Mouse (Mus musculus): ENCODE measurements at regions not wholly inside any gene's neighbourhood (a gene's known extent, or its start where the extent isn't known, plus 50 kb on each side); places are given as distances from the start of the nearest gene placed in this dataset.

- DNase-seq (ENCODE audit: low read depth, low spot score), result no peak
These were observed 175.3 kb upstream of the Klf7 start for GRCm38 (mm10) chr1:64297343-64297742.

GRCm38 (mm10) chr1:64295512-64295945, 173.4 kb upstream of the Klf7 start:
- no peak for DNase-seq (ENCODE audit: low read depth, low spot score)

- DNase-seq (ENCODE audit: low read depth, low spot score), result no peak
These were observed 173.0 kb upstream of the Klf7 start for GRCm38 (mm10) chr1:64295051-64295450.

- DNase-seq (ENCODE audit: low read depth, low spot score), result no peak
These were observed 166.8 kb upstream of the Klf7 start for GRCm38 (mm10) chr1:64288812-64289447.

- no peak for DNase-seq (ENCODE audit: low read depth, low spot score)
These were observed 165.0 kb upstream of the Klf7 start for GRCm38 (mm10) chr1:64287068-64287467.

GRCm38 (mm10) chr1:64284656-64285055, 162.6 kb upstream of the Klf7 start:
- no peak for DNase-seq (ENCODE audit: low read depth, low spot score)

GRCm38 (mm10) chr1:64275865-64276264, 153.8 kb upstream of the Klf7 start:
- no peak for DNase-seq (ENCODE audit: low read depth, low spot score)

- DNase-seq (ENCODE audit: low read depth, low spot score), result no peak
These were observed 153.2 kb upstream of the Klf7 start for GRCm38 (mm10) chr1:64275086-64275802.

- DNase-seq (ENCODE audit: low read depth, low spot score), result no peak
These were observed 135.2 kb upstream of the Klf7 start for GRCm38 (mm10) chr1:64257237-64257636.

- DNase-seq (ENCODE audit: low read depth, low spot score), result no peak
These were observed 133.6 kb upstream of the Klf7 start for GRCm38 (mm10) chr1:64255554-64256295.

GRCm38 (mm10) chr1:64254673-64255072, 132.6 kb upstream of the Klf7 start:
- DNase-seq (ENCODE audit: low read depth, low spot score), result no peak

- no peak for DNase-seq (ENCODE audit: low read depth, low spot score)
These were observed 131.9 kb upstream of the Klf7 start for GRCm38 (mm10) chr1:64253996-64254395.

- no peak for DNase-seq (ENCODE audit: low read depth, low spot score)
These were observed 120.3 kb upstream of the Klf7 start for GRCm38 (mm10) chr1:64242401-64242800.

- DNase-seq (ENCODE audit: low read depth, low spot score), result no peak
These were observed 107.6 kb upstream of the Klf7 start for GRCm38 (mm10) chr1:64229654-64230053.

- peak; percentile 71 for DNase-seq (ENCODE audit: low read depth, low spot score)
These were observed 104.2 kb upstream of the Klf7 start for GRCm38 (mm10) chr1:64226001-64226918.

- DNase-seq (ENCODE audit: low read depth, low spot score), result no peak
These were observed 102.0 kb upstream of the Klf7 start for GRCm38 (mm10) chr1:64223779-64224687.

GRCm38 (mm10) chr1:64222475-64222874, 100.4 kb upstream of the Klf7 start:
- no peak for DNase-seq (ENCODE audit: low read depth, low spot score)

GRCm38 (mm10) chr1:64220486-64220885, 98.4 kb upstream of the Klf7 start:
- DNase-seq (ENCODE audit: low read depth, low spot score), result no peak

- DNase-seq (ENCODE audit: low read depth, low spot score), result no peak
These were observed 98.0 kb upstream of the Klf7 start for GRCm38 (mm10) chr1:64220040-64220439.

- DNase-seq (ENCODE audit: low read depth, low spot score), result no peak
These were observed 93.6 kb upstream of the Klf7 start for GRCm38 (mm10) chr1:64215646-64216045.
